Mouse (Mus musculus) layer of hippocampus, postnatal 36 days (tissue): ENCODE measurements around the gene Prr12. TPM values are rescaled to one million over a fixed set of nuclear protein-coding genes. Genes with fewer than 3 reads are reported as not detected.

Experiments
- DNase-seq, 2 experiments: peaks; one replicate each; pipeline ENCODE4 v3.0.0; 2022
- microRNA-seq, 2 experiments: library from miRNA; unstranded; fragments of <30 nt; microRNA quantifications; one replicate each; pipeline ENCODE4 v1.2.0; 2021
- total RNA-seq, 2 experiments: library from RNA; stranded (reverse); gene quantifications; 2 replicates each; pipeline ENCODE4 v1.2.3; 2021

Gene Prr12
- total RNA-seq, 2 experiments from 2014 or later = 74.3 to 75.3 TPM

GRCm38 (mm10) chr7:44997231-44997939, 55.3 kb downstream of the Prr12 start, which contains the start of gene Irf3:
Gene Irf3 (plus strand): TSS chr7:44997648.
- DNase-seq = peak; percentile 95 to 97

GRCm38 (mm10) chr7:44996672-44997071, 56.0 kb downstream of the Prr12 start:
- no peak for DNase-seq

- no peak for DNase-seq
These were observed 65.6 kb downstream of the Prr12 start for GRCm38 (mm10) chr7:44986879-44987718.

- peak; percentile 98 to 99 for DNase-seq
These were observed 66.3 kb downstream of the Prr12 start, which contains the start of gene Prmt1 for GRCm38 (mm10) chr7:44986192-44986878. Gene Prmt1 (minus strand): TSS chr7:44986568.

- DNase-seq = peak; percentile 42 to 51
These were observed 67.0 kb downstream of the Prr12 start for GRCm38 (mm10) chr7:44985595-44986191.

- no peak for DNase-seq
These were observed 67.9 kb downstream of the Prr12 start for GRCm38 (mm10) chr7:44984833-44985164.

GRCm38 (mm10) chr7:44983944-44984832, 68.5 kb downstream of the Prr12 start:
- no peak for DNase-seq

- peak; percentile 77 to 80 for DNase-seq
These were observed 69.6 kb downstream of the Prr12 start for GRCm38 (mm10) chr7:44983085-44983484.

- DNase-seq = no peak
These were observed 71.1 kb downstream of the Prr12 start for GRCm38 (mm10) chr7:44981539-44981938.

GRCm38 (mm10) chr7:44978300-44978699, 74.4 kb downstream of the Prr12 start:
- no peak for DNase-seq

Small RNA genes lying within 50 kb of the gene (microRNA-seq; reads per million reads assigned to microRNA genes)
- gene Mir7054 = 0.60 to 1.9 reads per million in 2 experiments

Other genes starting within 250 kb of the Prr12 start
- 10 to 100 TPM; 29.7 to 30.6 TPM for gene Nup62, start 236.8 kb downstream of the Prr12 start, total RNA-seq
- 1 to 10 TPM; 1.1 to 2.5 TPM for gene Il4i1, start 236.5 kb downstream of the Prr12 start, total RNA-seq
- 10 to 100 TPM; 26.3 to 28.9 TPM for gene Atf5, start 236.2 kb downstream of the Prr12 start, total RNA-seq
- gene Akt1s1, start 203.9 kb downstream of the Prr12 start, total RNA-seq = 10 to 100 TPM; 78.8 to 80.6 TPM
- gene Tbc1d17, start 203.8 kb downstream of the Prr12 start, total RNA-seq = 10 to 100 TPM; 63.7 to 64.6 TPM
- gene Pnkp, start 195.7 kb downstream of the Prr12 start, total RNA-seq = 10 to 100 TPM; 27.1 to 27.2 TPM
- gene Ptov1, start 183.1 kb downstream of the Prr12 start, total RNA-seq = 100 to 1,000 TPM; 346 to 359 TPM
- 100 to 1,000 TPM in 1 of 2 experiments, 10 to 100 TPM in 1; 97.2 to 113 TPM for gene Med25, start 160.2 kb downstream of the Prr12 start, total RNA-seq
- 10 to 100 TPM; 23.8 to 29.1 TPM for gene Fuz, start 156.8 kb downstream of the Prr12 start, total RNA-seq
- 100 to 1,000 TPM; 295 to 305 TPM for gene Ap2a1, start 123.4 kb downstream of the Prr12 start, total RNA-seq
- under 1 TPM; 0.87 to 0.88 TPM for gene Tsks, start 109.7 kb downstream of the Prr12 start, total RNA-seq
- 100 to 1,000 TPM; 131 to 137 TPM for gene Cpt1c, start 78.0 kb downstream of the Prr12 start, total RNA-seq
- gene Prmt1, start 66.3 kb downstream of the Prr12 start, total RNA-seq = 100 to 1,000 TPM; 155 to 168 TPM
- 10 to 100 TPM; 45.9 to 51.0 TPM for gene Irf3, start 55.2 kb downstream of the Prr12 start, total RNA-seq
- gene Bcl2l12, start 54.2 kb downstream of the Prr12 start, total RNA-seq = 1 to 10 TPM; 3.0 to 4.1 TPM
- gene Scaf1, start 36.5 kb downstream of the Prr12 start, total RNA-seq = 100 to 1,000 TPM; 149 to 155 TPM
- gene Rras, start 34.9 kb downstream of the Prr12 start, total RNA-seq = 1 to 10 TPM; 9.7 TPM
- 10 to 100 TPM; 51.0 to 51.3 TPM for gene Nosip, start 9.5 kb upstream of the Prr12 start, total RNA-seq
- 1 to 10 TPM; 5.5 to 6.1 TPM for gene Prrg2, start 9.8 kb upstream of the Prr12 start, total RNA-seq
- gene Rcn3, start 39.3 kb upstream of the Prr12 start, total RNA-seq = 1 to 10 TPM; 6.2 to 6.9 TPM
- 10 to 100 TPM; 16.7 to 18.5 TPM for gene Fcgrt, start 51.0 kb upstream of the Prr12 start, total RNA-seq
- gene Rps11, start 71.6 kb upstream of the Prr12 start, total RNA-seq = 100 to 1,000 TPM; 408 to 432 TPM
- 100 to 1,000 TPM; 788 to 817 TPM for gene Rpl13a, start 75.9 kb upstream of the Prr12 start, total RNA-seq
- under 1 TPM in 1 of 2 experiments, not detected in 1; 0.50 TPM for gene Gm45713, start 83.3 kb upstream of the Prr12 start, total RNA-seq
- 10 to 100 TPM in 1 of 2 experiments, 1 to 10 TPM in 1; 7.0 to 10.1 TPM for gene Flt3l, start 83.6 kb upstream of the Prr12 start, total RNA-seq
- gene Pih1d1, start 101.4 kb upstream of the Prr12 start, total RNA-seq = 10 to 100 TPM; 44.5 to 46.8 TPM
- gene Aldh16a1, start 101.7 kb upstream of the Prr12 start, total RNA-seq = 10 to 100 TPM; 10.5 to 18.0 TPM
- 1,000 to 10,000 TPM; 1,360 to 1,418 TPM for gene Slc17a7, start 111.1 kb upstream of the Prr12 start, total RNA-seq
- gene Gfy, start 126.7 kb upstream of the Prr12 start, total RNA-seq = under 1 TPM; 0.17 to 0.28 TPM
- not detected for gene Pth2, start 128.1 kb upstream of the Prr12 start, total RNA-seq
- 1 to 10 TPM; 2.0 to 3.3 TPM for gene Ccdc155, start 152.0 kb upstream of the Prr12 start, total RNA-seq
- gene Dkkl1, start 159.3 kb upstream of the Prr12 start, total RNA-seq = 1 to 10 TPM; 1.4 to 2.3 TPM
- 1 to 10 TPM; 2.6 to 7.8 TPM for gene Tead2, start 162.9 kb upstream of the Prr12 start, total RNA-seq
- gene Cd37, start 186.2 kb upstream of the Prr12 start, total RNA-seq = 1 to 10 TPM; 1.9 to 4.8 TPM
- gene Slc6a16, start 188.2 kb upstream of the Prr12 start, total RNA-seq = 1 to 10 TPM; 2.0 to 2.8 TPM
- gene Slc6a21, start 224.6 kb upstream of the Prr12 start, total RNA-seq = not detected